19 mouse cellular contexts compared by ENCODE assay signal in the genomic region with DNA sequence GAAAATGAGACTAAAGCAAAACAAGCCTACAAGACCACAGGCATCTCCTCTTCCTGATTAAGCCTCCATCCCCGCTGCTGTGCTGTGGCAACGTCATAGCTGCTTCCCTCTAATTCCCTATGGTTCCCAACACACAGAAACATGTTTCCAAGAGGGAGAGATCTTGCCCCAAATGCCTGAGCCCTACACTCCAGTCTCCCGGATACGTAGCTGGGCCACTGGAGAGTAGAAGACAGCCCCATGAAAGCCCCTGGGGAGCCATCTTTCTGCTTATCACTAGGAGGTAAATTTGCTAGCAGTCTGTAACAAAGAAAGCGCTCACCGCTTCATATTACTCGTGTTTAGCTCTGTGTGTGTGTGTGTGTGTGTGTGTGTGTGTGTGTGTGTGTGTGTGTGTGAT. TPM values are rescaled to one million over a fixed set of nuclear protein-coding genes. Genes with fewer than 3 reads are reported as not detected.
A peak's percentile ranks its signal among the peaks of the same experiment; 100 is the strongest.
DNase-seq lines count a peak whose midpoint lies in the region; ATAC-seq and TF ChIP-seq lines count a peak whose summit lies in the region.
"Had no signal": no experiment of that assay in that cellular context is flagged by ENCODE, and none has a peak within 500 bp of the region (broad histone marks: within the 10 kb centered on the region; RNA-seq: fewer than 3 reads in every experiment).

No protein-coding gene starts in this region.

- DNase-seq in forebrain, postnatal 0 days: no peak
- peak; percentile 57 for DNase-seq in mesoderm, embryonic 11.5 days (ENCODE audit: low read depth, low spot score)
- DNase-seq in layer of hippocampus, adult 8-10 months (ENCODE audit: low spot score in 2 of 2): no peak
- DNase-seq in kidney, postnatal 10 days: no peak
- DNase-seq in lung, postnatal 25 days (ENCODE audit: low spot score): no peak
- DNase-seq: adrenal gland, postnatal 36 days; cerebellum, postnatal 25 days; gastrocnemius, postnatal 25 days; heart, postnatal 14 days; kidney, postnatal 14 days; lung, postnatal 14 days had no signal

- no peak for TF ChIP-seq CTCF in forebrain, postnatal 0 days (IDR thresholded peaks at IDR 0.05; ENCODE audit: low read depth)

- peak; percentile 53; the same call in 1 of the 2 replicates for ATAC-seq in forebrain, embryonic 13.5 days
- no peak for ATAC-seq in forebrain, embryonic 12.5 days (ENCODE audit: low FRiP score)
- ATAC-seq in forebrain, postnatal 0 days: peak; percentile 23; the same call in 1 of the 2 replicates
- ATAC-seq in neural tube, embryonic 12.5 days (ENCODE audit: low FRiP score, low read depth): peak; percentile 79
- ATAC-seq: intestine, embryonic 15.5 days; Patski had no signal

- WGBS in forebrain, embryonic 13.5 days: 46% methylated on average over 7 of the region's 7 CpGs
- WGBS in forebrain, embryonic 12.5 days: 56% methylated on average over 7 of the region's 7 CpGs
- 52% methylated on average over 7 of the region's 7 CpGs for WGBS in forebrain, postnatal 0 days
- 32% methylated on average over 7 of the region's 7 CpGs for WGBS in neural tube, embryonic 12.5 days

- no peaks in the 10 kb centered on the region for H3K27me3 ChIP-seq in forebrain, embryonic 13.5 days
- peaks cover 4% of the 10 kb centered on the region; the same call in 1 of the 2 replicates for H3K27me3 ChIP-seq in forebrain, embryonic 12.5 days
- no peaks in the 10 kb centered on the region for H3K27me3 ChIP-seq in forebrain, postnatal 0 days (ENCODE audit: insufficient read depth, low read length)
- H3K27me3 ChIP-seq in neural tube, embryonic 12.5 days (replicated peaks): no peaks in the 10 kb centered on the region
- H3K27me3 ChIP-seq: intestine, embryonic 15.5 days; limb, embryonic 12.5 days had no signal

- H3K9me3 ChIP-seq in forebrain, embryonic 13.5 days (replicated peaks): no peaks in the 10 kb centered on the region
- H3K9me3 ChIP-seq in forebrain, embryonic 12.5 days: no peaks in the 10 kb centered on the region
- no peaks in the 10 kb centered on the region for H3K9me3 ChIP-seq in forebrain, postnatal 0 days (ENCODE audit: low read length)
- H3K9me3 ChIP-seq in neural tube, embryonic 12.5 days: no peaks in the 10 kb centered on the region
- H3K9me3 ChIP-seq: intestine, embryonic 15.5 days; limb, embryonic 12.5 days had no signal

- no peak overlapping the region for H3K4me2 ChIP-seq in forebrain, embryonic 13.5 days
- no peak overlapping the region for H3K4me2 ChIP-seq in forebrain, embryonic 12.5 days
- no peak overlapping the region for H3K4me2 ChIP-seq in forebrain, postnatal 0 days (ENCODE audit: low read depth)
- H3K4me2 ChIP-seq in neural tube, embryonic 12.5 days (replicated peaks): peak overlapping the region; percentile 27; the same call in 1 of the 2 replicates
- H3K4me2 ChIP-seq: intestine, embryonic 15.5 days; limb, embryonic 12.5 days had no signal

- H3K36me3 ChIP-seq in forebrain, embryonic 13.5 days (ENCODE audit: poor library complexity, severe bottlenecking): no peaks in the 10 kb centered on the region
- no peaks in the 10 kb centered on the region for H3K36me3 ChIP-seq in forebrain, embryonic 12.5 days (replicated peaks)
- H3K36me3 ChIP-seq in forebrain, postnatal 0 days (ENCODE audit: insufficient read depth): no peaks in the 10 kb centered on the region
- no peaks in the 10 kb centered on the region for H3K36me3 ChIP-seq in neural tube, embryonic 12.5 days
- H3K36me3 ChIP-seq: intestine, embryonic 15.5 days; limb, embryonic 12.5 days had no signal

- peaks cover 6% of the 10 kb centered on the region for H3K4me1 ChIP-seq in forebrain, embryonic 13.5 days
- H3K4me1 ChIP-seq in forebrain, embryonic 12.5 days: peaks cover 12% of the 10 kb centered on the region
- no peaks in the 10 kb centered on the region; the same call in 1 of the 2 replicates for H3K4me1 ChIP-seq in forebrain, postnatal 0 days (ENCODE audit: insufficient read depth)
- H3K4me1 ChIP-seq in neural tube, embryonic 12.5 days: 0 out of 2 replicates have a peak, but pooled peaks cover 9% of the 10 kb centered on the region
- H3K4me1 ChIP-seq: intestine, embryonic 15.5 days; limb, embryonic 12.5 days had no signal

- H3K4me3 ChIP-seq in forebrain, embryonic 13.5 days: no peak overlapping the region
- no peak overlapping the region for H3K4me3 ChIP-seq in forebrain, embryonic 12.5 days (replicated peaks)
- no peak overlapping the region for H3K4me3 ChIP-seq in forebrain, postnatal 0 days (ENCODE audit: low read depth, low read length)
- no peak overlapping the region for H3K4me3 ChIP-seq in neural tube, embryonic 12.5 days
- H3K4me3 ChIP-seq: intestine, embryonic 15.5 days; limb, embryonic 12.5 days had no signal

- H3K9ac ChIP-seq in forebrain, embryonic 13.5 days: no peak overlapping the region
- H3K9ac ChIP-seq in forebrain, embryonic 12.5 days: no peak overlapping the region
- H3K9ac ChIP-seq in forebrain, postnatal 0 days: no peak overlapping the region
- H3K9ac ChIP-seq in neural tube, embryonic 12.5 days: no peak overlapping the region
- H3K9ac ChIP-seq: intestine, embryonic 15.5 days; limb, embryonic 12.5 days; liver, embryonic 14.5 days had no signal

- no peak overlapping the region for H3K27ac ChIP-seq in forebrain, embryonic 13.5 days
- no peak overlapping the region for H3K27ac ChIP-seq in forebrain, embryonic 12.5 days
- H3K27ac ChIP-seq in forebrain, postnatal 0 days (ENCODE audit: low read depth, low read length): no peak overlapping the region
- no peak overlapping the region for H3K27ac ChIP-seq in neural tube, embryonic 12.5 days
- H3K27ac ChIP-seq: intestine, embryonic 15.5 days; limb, embryonic 12.5 days; liver, embryonic 14.5 days had no signal

RNA-seq across cellular contexts. Expression of gene Adamts3, which starts 28.8 kb away (rescaled TPM):
- 6.1 and 6.8 TPM in 2 replicates for polyA plus RNA-seq in forebrain, embryonic 13.5 days (2015; fragmentation: Nextera tagmentation; extraction: Ambion mirVana)
- 4.4 and 5.1 TPM in 2 replicates for polyA plus RNA-seq in forebrain, embryonic 12.5 days (2016; fragmentation: Nextera tagmentation; extraction: Ambion mirVana)
- 27.0 and 32.2 TPM in 2 replicates for total RNA-seq in forebrain, postnatal 0 days (2014; rRNA removed)
- polyA plus RNA-seq in forebrain, postnatal 0 days (2015; fragmentation: Nextera tagmentation; extraction: Ambion mirVana): 5.3 and 5.8 TPM in 2 replicates
- 3.9 and 5.6 TPM in 2 replicates for polyA plus RNA-seq in neural tube, embryonic 12.5 days (2016; fragmentation: Nextera tagmentation; extraction: Ambion mirVana)
- 10 to 100 TPM; 22.3 to 25.8 (median 24.6) TPM for total RNA-seq in layer of hippocampus, adult 8-10 months (2022)
- total RNA-seq: monocyte, adult 5-6 weeks had no signal
- polyA plus RNA-seq: Patski had no signal
